ENCODE assay signal across 14 mouse cellular contexts in the genomic region with DNA sequence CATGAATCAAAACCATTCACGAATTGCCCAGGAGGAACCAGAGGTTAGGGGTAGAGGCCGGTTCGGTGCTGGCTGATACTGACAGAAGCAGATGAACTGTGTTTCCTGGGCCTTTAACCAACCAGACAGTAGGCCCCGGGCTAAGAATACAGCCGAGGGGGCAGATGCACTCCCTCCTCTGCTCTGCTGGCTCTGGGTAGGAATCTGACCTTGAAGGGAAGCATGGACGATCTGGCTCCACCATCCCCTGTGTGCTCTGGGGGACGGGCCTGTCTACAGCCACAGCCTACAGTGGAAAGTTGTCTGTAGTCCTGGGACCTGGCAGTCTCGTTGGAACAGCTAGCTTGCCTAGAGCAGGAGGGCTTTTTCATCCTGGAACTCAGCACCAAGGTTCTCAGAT. TPM values are rescaled to one million over a fixed set of nuclear protein-coding genes. Genes with fewer than 3 reads are reported as not detected.
DNase-seq lines count a peak whose midpoint lies in the region.
"Had no signal": no experiment of that assay in that cellular context is flagged by ENCODE, and none has a peak within 500 bp of the region (broad histone marks: within the 10 kb centered on the region; RNA-seq: fewer than 3 reads in every experiment).

No protein-coding gene starts in this region.

- DNase-seq in heart, adult 11 months: peak; percentile 97
- no peak for DNase-seq in heart, postnatal 25 days (ENCODE audit: low spot score)
- peak; percentile 33 for DNase-seq in adrenal gland, postnatal 25 days
- peak; percentile 58 for DNase-seq in heart, adult 9 months (ENCODE audit: low spot score in 2 of 2)
- peak; percentile 38 to 43 for DNase-seq in heart, postnatal 14 days
- DNase-seq in layer of hippocampus, postnatal 14 days (ENCODE audit: low spot score in 2 of 2): no peak
- no peak for DNase-seq in cerebellum, postnatal 36 days
- DNase-seq in lung, postnatal 14 days: no peak
- DNase-seq: cerebellum, adult 2 months; liver, embryonic 13.5 days; midbrain, embryonic 14.5 days; thymus, postnatal 25 days had no signal

- intact Hi-C loops in heart, postnatal 25 days (cut with DNase I): no loop called here
- intact Hi-C loops in heart, postnatal 14 days (cut with DNase I): no loop called here

RNA-seq across cellular contexts. Expression of a gene that starts 14.7 kb away (rescaled TPM):
- total RNA-seq in heart, postnatal 25 days (2021): 10 to 100 TPM; 55.9 to 63.6 TPM
- total RNA-seq in adrenal gland, postnatal 25 days (2021): 161 and 162 TPM in 2 replicates
- 10 to 100 TPM; 69.8 to 80.5 TPM for total RNA-seq in heart, postnatal 14 days (2021)
- 10 to 100 TPM; 22.4 to 22.6 TPM for total RNA-seq in layer of hippocampus, postnatal 14 days (2021)
- total RNA-seq: megakaryocyte progenitor cell, adult 5-6 weeks; neutrophil, adult 5-6 weeks had no signal

Comparison
In these comparisons a context has a peak if more than half of its experiments do, and no peak if none do; other contexts are left out.
1. DNase-seq: peak in heart, adult 11 months (single experiment), adrenal gland, postnatal 25 days (single experiment), heart, adult 9 months (2 of 2) and heart, postnatal 14 days (2 of 2); none in heart, postnatal 25 days (single experiment), layer of hippocampus, postnatal 14 days (0 of 2), cerebellum, postnatal 36 days (0 of 2) and lung, postnatal 14 days (single experiment).